In the genomic region with DNA sequence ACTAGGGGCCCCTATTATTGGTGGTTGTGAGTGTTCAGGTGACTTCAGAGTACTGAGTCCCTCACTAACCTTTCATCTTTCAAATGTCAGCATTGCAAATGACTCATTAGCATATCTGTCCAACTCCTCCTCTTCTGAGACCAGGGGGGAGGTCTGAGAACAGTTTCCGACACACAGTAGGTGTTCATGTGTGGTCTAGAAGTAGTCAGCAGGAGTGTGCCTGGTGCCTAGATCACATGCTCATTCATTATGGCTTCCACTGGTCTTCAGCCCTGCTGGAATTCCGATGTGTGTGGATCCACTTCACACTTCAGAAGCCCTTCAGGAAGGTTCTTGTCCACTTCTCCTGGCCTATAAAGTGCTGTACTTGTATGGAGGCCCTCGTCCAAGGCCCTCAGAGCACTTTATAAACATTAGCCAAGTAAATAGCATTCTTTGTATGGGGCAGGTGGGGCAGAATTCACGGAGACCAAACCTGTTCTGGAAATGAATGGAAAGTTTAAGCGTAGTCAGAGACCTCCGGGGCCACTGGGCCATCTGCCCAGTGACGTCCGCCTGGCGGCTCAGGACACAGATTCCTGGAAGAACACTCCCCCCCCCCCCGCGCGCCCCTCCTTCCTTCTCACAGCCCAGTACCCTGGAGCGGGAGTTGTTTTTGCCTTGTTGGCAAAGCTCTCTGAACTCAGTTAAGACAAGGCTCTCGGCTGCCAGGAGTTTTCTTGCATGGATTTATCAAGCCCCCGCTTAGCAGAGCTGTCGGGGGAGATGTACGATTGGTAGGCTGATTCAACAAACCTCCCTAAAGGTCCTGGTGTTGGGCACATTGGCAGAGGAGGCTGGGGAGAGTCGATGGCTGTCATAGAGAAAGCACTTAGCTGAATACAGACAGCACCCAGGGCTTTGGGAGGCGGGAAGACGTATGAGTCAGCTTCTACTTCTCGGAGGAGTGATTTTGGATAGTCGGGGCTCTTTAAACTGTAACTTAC, we compare ENCODE assay signal across 9 mouse cellular contexts.
DNase-seq lines count a peak whose midpoint lies in the region; ATAC-seq and TF ChIP-seq lines count a peak whose summit lies in the region.
"Had no signal": no experiment of that assay in that cellular context is flagged by ENCODE, and none has a peak within 500 bp of the region (broad histone marks: within the 10 kb centered on the region; RNA-seq: fewer than 3 reads in every experiment).

No protein-coding gene starts in this region.

- POLR2A ChIA-PET in Patski (lab: Charles Lee): interaction anchor here (0.6 to 1.5 kb wide), 3 partner anchors 33 to 164 kb away, joined by 3 to 8 read pairs (median 4); no protein-coding TSS in a partner anchor

- no peaks in the 10 kb centered on the region for H3K36me3 ChIP-seq in heart, embryonic 12.5 days
- no peaks in the 10 kb centered on the region for H3K36me3 ChIP-seq in stomach, embryonic 16.5 days (ENCODE audit: control insufficient read depth, insufficient read depth, low read length)
- H3K36me3 ChIP-seq: G1E had no signal

- H3K4me3 ChIP-seq in heart, embryonic 12.5 days: no peak overlapping the region
- H3K4me3 ChIP-seq in stomach, embryonic 16.5 days (replicated peaks; ENCODE audit: low read length): no peak overlapping the region

- peak; percentile 84 for ATAC-seq in Patski
- ATAC-seq in heart, embryonic 12.5 days (ENCODE audit: insufficient number of reproducible peaks, low FRiP score): peak; percentile 63; the same call in 1 of the 2 replicates
- peak; percentile 86; the same call in 1 of the 2 replicates for ATAC-seq in stomach, embryonic 16.5 days (ENCODE audit: insufficient read depth, low FRiP score)
- no peak for ATAC-seq in megakaryocyte, adult 5-6 weeks (ENCODE audit: poor library complexity, severe bottlenecking)

- no peak for TF ChIP-seq CTCF in Patski (IDR thresholded peaks at IDR 0.05)

- H3K4me1 ChIP-seq in heart, embryonic 12.5 days (replicated peaks): peaks cover 29% of the 10 kb centered on the region
- peaks cover 4% of the 10 kb centered on the region for H3K4me1 ChIP-seq in stomach, embryonic 16.5 days (ENCODE audit: control insufficient read depth, insufficient read depth, low read length)

- no peaks in the 10 kb centered on the region for H3K27me3 ChIP-seq in Patski
- peaks cover 8% of the 10 kb centered on the region; the same call in 1 of the 2 replicates for H3K27me3 ChIP-seq in heart, embryonic 12.5 days (replicated peaks)
- no peaks in the 10 kb centered on the region for H3K27me3 ChIP-seq in stomach, embryonic 16.5 days (ENCODE audit: control insufficient read depth, insufficient read depth, low read length)

- no peak overlapping the region for H3K9ac ChIP-seq in heart, embryonic 12.5 days
- H3K9ac ChIP-seq in stomach, embryonic 16.5 days (ENCODE audit: low read length): no peak overlapping the region

- intact Hi-C loops in left cerebral cortex, postnatal 14 days (cut with DNase I): loop anchor here (10.0 kb wide), 1 partner anchor 85 kb away; no protein-coding TSS in a partner anchor

- H3K27ac ChIP-seq in heart, embryonic 12.5 days (ENCODE audit: poor library complexity, severe bottlenecking): no peak overlapping the region
- peak overlapping the region; percentile 28 for H3K27ac ChIP-seq in stomach, embryonic 16.5 days (ENCODE audit: low read length)

- CTCF ChIA-PET in Patski (lab: Charles Lee): interaction anchor here (1.1 kb wide), 1 partner anchor 8 kb away, joined by 4 read pairs; no protein-coding TSS in a partner anchor

- H3K4me2 ChIP-seq in heart, embryonic 12.5 days: peak overlapping the region; percentile 7; the same call in 1 of the 2 replicates
- 0 out of 2 replicates have a peak overlapping the region, but pooled peaks have one; percentile 3 for H3K4me2 ChIP-seq in stomach, embryonic 16.5 days (ENCODE audit: low read depth, low read length)

- DNase-seq in gastrocnemius, adult 18-20 months (ENCODE audit: low spot score): peak; percentile 19
- no peak for DNase-seq in gastrocnemius, postnatal 10 days
- DNase-seq in Patski (ENCODE audit: low read depth, low spot score): peak; percentile 98
- peak; percentile 29 to 43 for DNase-seq in left cerebral cortex, postnatal 14 days (ENCODE audit: low spot score in 2 of 2)
- no peak for DNase-seq in layer of hippocampus, postnatal 25 days (ENCODE audit: extremely low spot score in 1 of 2, low spot score in 1 of 2)

- H3K9me3 ChIP-seq in heart, embryonic 12.5 days (replicated peaks): no peaks in the 10 kb centered on the region
- H3K9me3 ChIP-seq in stomach, embryonic 16.5 days (replicated peaks; ENCODE audit: control insufficient read depth, low read length): no peaks in the 10 kb centered on the region

- in situ Hi-C loops in Patski (cut with MboI; ENCODE audit: low pct_unique_long_range_greater_than_20kb): loop anchor here (10.0 kb wide), 1 partner anchor 85 kb away; no protein-coding TSS in a partner anchor

- WGBS in heart, embryonic 12.5 days: 42% methylated on average over 22 of the region's 22 CpGs
- 26% methylated on average over 22 of the region's 22 CpGs for WGBS in stomach, embryonic 16.5 days

Comparison
In these comparisons a context has a peak if more than half of its experiments do, and no peak if none do; other contexts are left out.
1. DNase-seq: peak in gastrocnemius, adult 18-20 months (single experiment), Patski (single experiment) and left cerebral cortex, postnatal 14 days (2 of 2); none in gastrocnemius, postnatal 10 days (single experiment) and layer of hippocampus, postnatal 25 days (0 of 2).